Mouse (Mus musculus): Measurements from ENCODE around the gene Mrps5.

The Mrps5 gene

DNA sequence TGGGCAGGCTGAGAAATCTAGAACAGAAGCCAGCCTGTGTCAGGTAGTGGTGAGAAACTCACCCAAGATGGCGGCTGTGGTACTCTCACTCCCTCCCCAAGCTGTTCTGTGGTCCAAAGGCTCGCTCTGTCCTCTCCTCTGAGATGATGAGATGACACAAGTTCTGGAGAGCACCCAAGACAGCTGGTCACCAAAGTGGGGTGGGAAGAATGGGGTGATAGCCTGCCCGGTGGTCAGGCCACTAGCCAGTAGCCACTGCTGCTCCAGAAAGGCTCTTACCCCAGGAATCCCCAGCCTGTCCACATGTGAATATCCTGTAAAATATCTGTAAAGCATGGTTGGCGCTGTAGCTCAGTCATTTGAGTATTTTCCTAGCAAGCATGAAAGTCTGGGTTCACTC lies 25.3 kb downstream of the Mrps5 start:
- DNase-seq (ENCODE audit: inconsistent age in 2 of 2, low spot score in 1 of 2): no peak

DNA sequence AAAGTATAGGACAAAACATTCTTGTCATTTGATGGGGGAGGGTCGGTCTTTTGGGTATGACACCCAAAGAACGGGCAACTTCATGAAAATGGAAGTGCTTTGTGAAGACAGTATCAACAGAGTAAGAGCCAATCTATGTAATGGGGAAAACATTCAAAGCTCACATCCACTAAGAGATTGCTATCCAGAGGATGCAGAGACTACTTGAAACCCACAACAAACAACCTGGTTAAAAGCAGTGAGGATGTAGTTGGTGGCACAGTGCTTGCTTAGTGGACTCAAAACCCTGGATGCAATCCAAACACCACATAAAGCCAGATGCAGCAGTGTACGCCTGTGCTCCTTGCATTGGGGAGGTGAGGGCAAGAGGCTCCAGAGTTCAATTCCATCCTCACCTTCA lies 32.3 kb downstream of the Mrps5 start:
- DNase-seq (ENCODE audit: inconsistent age in 2 of 2, low spot score in 1 of 2): no peak

DNA sequence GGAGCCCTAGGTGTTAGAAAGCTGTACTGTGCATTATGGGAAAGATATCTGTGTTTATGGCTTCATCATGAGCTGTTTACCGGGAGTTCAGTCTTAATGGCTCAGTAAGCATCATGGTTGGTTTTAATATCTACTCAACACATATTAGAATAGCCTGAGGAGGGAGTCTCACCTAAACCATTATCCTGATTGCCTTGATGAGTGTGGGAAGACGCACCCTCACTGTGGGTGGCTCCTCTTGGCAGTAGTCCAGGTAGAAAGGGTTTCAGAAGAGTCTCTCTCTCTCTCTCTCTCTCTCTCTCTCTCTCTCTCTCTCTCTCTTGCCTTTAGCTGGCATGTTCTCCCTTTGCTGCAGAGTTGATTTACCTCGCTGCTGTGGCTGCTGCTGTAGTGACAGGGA lies 35.0 kb downstream of the Mrps5 start:
- no peak for DNase-seq (ENCODE audit: inconsistent age in 2 of 2, low spot score in 1 of 2)

DNA sequence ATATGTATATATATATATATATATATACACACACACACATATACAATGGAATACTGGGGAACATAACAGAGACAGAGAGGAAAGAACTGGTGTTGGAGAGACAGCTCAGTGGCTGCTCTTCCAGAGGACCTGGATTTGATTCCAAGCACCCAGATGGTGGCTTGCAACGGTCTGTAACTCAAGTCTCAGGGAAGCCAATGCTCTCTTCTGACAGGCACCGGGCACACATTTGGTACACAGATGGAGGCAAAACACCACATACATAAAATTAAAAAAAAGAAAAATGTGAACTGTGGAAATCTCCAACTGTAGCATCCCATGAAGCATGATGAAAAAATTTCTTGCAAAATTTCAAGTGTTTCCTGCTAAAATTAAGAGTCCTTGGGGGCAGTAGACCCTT lies 37.8 kb downstream of the Mrps5 start:
- no peak for DNase-seq (ENCODE audit: inconsistent age in 2 of 2, low spot score in 1 of 2)

DNA sequence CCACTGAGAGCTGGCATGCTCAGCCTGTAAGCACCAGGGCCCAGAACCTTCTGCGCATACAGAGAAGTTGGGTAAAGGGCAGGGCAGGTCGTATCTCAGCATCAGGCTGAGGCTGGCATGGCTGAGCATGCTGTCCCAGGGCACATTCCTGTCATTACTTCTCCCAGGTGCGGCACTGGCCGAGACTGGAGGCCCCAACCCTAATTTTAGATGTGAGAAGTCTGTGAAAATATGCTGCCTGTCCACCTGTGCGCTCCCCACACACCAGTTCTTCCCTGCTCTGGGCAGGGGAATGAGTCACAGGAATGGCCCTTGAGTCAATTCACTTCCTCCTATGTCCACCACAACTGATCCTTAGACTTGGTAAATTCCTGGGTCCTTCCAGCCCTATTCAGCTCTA lies 38.6 kb downstream of the Mrps5 start:
- DNase-seq (ENCODE audit: inconsistent age in 2 of 2, low spot score in 1 of 2): no peak

DNA sequence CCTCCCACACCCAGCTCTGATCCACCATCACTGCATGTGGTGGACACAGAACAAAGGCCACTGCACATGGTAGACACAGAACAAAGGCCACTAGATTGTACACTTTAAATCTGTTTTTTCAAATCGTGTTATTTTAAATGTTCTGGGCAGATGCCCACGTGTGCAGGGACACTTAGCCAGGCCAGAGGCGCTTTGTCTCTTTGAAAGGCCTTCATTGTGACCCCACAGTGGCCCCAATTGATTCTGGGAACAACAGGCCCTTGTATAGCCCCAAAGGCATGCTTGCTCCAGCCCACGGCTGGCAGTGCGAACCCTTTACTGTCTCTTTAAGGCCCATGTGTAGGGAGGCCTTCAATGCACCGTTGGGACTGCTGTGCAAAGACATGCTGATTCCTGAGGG lies 40.3 kb downstream of the Mrps5 start:
- no peak for DNase-seq (ENCODE audit: inconsistent age in 2 of 2, low spot score in 1 of 2)

DNA sequence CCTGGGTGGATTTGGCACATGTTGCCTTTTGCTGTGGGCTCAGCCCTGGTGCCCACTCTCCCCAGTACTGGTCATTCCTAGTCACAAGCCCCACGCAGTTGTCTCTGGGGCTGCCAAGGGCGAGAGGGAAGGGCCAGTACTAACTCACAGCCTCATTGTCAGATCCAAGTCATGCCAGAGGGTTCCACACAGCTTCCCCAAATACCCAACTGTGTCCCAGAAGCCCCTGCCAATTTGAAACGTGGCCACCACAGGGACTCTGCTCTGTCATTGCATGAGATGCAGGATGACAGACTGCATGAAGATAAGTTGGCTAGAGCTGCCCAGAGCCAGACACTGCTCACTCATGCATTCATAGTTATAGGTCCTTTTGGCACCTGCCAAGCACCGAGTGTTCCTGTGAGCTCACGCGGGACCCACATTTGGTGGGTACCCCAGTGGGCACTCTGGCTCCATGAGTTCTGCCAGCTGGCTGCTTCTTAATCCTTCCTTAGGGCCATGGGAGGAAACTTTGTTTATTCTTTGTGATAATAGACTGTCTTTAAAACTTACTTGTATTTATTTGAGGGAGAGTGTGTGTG lies 41.1 kb downstream of the Mrps5 start:
- no peak for DNase-seq (ENCODE audit: inconsistent age in 2 of 2, low spot score in 1 of 2)

DNA sequence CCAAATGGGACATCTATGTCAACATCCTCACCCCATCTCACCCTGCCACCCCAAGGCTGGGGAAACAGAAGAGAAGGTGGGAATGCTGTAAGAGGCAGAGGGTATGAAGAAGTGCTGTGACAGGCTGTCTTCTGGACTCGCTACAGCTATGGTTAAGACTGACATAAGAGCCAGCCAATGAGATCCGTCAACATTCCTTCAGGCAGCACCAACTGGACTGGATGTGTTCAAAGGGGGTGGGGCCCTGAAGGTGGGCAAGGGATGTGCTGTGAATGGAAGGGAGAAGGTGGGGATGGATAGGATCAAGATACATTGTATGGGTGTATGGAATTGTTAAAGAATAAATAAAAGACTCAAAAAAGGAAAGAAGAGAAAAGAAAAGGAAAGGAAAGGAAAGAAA lies 45.6 kb downstream of the Mrps5 start:
- DNase-seq (ENCODE audit: inconsistent age in 2 of 2, low spot score in 1 of 2): no peak

DNA sequence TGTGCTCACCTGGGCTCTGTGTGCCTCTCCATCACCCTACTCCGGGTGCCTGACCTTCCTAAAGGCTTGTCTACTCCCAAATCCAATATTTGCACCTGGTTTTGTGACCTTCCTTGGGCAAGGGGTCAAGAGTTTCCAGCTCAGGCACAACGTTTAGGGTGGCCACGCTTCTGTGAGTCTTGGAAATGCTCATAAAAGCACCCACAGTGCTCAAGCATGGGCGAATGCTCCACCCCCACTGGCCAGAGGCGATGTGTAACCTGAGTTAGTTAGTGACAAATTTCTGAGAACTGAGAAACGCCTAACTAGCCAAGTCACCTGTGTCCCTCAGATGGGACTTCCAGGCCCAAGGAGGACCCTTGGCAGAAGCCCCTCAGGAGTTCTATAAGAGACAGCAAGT lies 48.6 kb downstream of the Mrps5 start:
- no peak for DNase-seq (ENCODE audit: inconsistent age in 2 of 2, low spot score in 1 of 2)

DNA sequence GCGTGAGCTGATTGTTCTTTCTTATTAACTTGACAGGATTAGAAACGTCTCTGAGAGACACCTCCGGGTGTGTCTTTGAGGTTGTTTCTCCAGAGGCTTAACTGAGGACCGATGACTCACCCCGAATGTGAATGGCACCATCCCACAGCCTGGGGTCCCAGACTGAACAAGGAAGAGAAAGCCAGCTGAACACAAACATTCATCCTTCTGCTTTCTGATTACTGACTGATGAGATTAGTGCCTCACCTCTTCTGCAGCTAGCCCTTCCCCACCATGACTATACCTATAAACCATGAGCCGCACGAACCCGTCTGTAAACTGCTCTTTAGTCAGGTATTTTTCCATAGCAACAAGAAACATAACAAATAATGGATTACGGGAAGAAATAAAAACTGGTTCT lies 52.0 kb downstream of the Mrps5 start:
- no peak for DNase-seq (ENCODE audit: inconsistent age in 2 of 2, low spot score in 1 of 2)

DNA sequence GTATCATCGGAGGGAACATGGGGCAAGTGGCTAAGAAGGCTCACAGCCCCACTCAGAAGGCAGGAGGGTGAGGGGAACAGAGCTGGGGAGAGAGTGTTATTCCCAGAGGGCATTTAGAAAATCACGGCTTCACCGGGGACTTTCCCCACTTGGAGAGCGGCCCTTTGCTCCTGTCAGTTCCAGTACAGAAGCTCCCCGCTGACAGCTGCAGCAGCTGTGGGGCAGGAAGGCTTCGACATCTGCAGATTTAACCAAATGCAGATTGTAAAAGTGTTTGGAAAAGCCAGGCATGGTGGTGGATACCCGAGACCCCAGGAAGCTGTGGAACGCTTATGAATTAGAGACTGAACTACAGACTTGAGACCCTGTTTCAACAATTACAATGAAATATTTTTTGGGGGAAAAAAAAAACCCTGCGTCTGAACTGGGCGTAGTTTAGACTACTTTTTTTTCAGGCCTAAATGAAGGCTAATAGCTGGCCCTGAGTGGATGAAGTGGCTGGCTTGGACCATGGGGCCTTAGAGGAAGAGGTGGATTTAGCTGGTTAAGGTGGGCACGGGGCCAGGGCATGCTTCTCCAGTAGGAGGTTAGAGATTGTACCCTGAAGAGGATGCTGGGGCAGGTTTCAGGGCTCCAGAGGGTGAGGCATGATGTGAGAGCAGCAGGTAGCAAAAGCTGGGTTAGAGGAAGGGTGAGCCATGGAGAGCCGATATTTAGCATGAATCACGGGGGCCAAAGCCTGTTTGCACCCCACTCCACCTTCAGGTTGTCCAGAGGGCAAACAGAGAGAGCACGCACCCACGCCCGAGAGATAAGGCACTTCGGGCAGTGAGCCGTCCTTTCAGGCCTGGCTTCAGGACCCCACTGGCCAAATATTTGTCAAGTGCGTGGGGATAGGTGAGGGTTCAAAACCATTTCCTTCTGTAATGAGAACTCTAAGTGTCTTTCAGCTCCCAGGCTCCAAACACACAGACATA lies 57.0 kb downstream of the Mrps5 start:
- DNase-seq (ENCODE audit: inconsistent age in 2 of 2, low spot score in 1 of 2): no peak

DNA sequence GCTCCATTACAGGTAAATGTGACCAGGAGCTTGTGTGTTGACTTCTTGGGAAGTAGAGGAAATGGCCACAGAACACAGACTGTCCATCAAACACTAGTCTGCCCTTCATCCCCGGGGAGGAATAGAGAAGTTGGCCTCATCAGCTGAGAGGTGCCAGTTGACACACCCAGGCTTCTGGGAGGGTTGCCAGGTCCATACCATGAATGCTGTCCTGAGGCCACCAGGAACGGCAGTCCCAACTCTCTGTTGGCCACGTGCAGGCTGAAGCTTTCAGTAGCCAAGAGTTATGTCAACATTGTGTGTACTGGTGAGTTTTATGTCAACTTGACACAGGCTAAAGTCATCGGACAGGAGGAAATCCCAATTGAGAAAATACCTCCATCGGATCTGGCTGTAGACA lies 59.9 kb downstream of the Mrps5 start:
- DNase-seq (ENCODE audit: inconsistent age in 2 of 2, low spot score in 1 of 2): no peak

DNA sequence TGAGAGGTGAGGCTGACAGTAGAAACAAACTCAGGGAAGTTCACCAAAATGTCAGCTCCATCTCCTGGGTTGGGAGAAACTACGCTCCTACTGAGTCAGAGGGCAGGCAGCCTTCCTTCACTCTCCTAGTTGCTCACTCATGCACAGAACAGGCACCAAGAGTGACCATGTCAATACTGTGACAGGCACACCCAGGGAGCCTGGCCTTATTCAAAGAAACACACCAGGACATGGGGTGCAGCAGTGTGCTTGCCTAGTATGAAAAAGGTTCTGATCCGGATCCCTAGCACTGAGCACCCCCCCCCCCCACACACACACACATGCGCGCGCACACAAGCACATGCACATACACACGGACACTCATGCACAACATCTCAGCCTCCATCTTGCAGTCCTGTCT lies 61.1 kb downstream of the Mrps5 start:
- no peak for DNase-seq (ENCODE audit: inconsistent age in 2 of 2, low spot score in 1 of 2)

DNA sequence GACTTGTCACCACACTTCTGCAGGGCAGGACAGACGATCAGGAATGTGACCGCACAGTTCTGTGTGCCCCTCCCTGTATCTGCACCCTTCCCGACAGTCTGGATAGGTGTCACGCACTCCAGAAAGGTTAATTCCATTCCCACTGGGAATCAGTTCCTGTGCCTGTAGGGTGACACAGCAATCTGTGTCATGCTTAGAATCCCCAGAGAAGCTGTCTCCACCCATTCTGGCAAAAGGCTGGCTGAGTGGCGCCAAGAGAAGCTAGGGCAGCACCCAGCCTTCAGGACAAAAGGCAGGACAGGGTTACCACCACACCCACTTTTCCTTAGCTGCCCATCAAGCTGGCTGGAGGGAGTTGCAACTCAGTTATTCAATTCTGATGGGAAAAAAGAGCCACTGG lies 62.9 kb downstream of the Mrps5 start:
- DNase-seq (ENCODE audit: inconsistent age in 2 of 2, low spot score in 1 of 2): peak; percentile 15 to 53

DNA sequence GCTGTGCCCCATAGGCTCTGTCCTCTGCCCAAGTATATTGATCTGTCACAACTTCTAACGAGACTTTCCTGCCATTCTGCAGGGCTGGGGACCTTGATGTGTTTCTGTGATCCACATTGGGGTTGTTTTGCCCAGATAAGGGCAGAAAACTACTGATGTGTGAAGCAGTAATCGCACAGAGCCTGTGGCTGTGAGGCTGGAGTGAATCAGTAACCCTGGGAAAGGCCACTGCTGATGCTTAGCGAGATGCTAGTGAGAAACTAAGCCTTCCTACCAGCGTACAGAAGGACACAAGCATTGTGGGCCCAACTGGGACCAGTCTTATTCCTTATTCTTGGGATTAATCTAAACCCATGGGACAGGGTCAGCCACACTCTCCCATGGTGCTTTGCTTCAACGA lies 64.6 kb downstream of the Mrps5 start:
- DNase-seq (ENCODE audit: inconsistent age in 2 of 2, low spot score in 1 of 2): no peak

DNA sequence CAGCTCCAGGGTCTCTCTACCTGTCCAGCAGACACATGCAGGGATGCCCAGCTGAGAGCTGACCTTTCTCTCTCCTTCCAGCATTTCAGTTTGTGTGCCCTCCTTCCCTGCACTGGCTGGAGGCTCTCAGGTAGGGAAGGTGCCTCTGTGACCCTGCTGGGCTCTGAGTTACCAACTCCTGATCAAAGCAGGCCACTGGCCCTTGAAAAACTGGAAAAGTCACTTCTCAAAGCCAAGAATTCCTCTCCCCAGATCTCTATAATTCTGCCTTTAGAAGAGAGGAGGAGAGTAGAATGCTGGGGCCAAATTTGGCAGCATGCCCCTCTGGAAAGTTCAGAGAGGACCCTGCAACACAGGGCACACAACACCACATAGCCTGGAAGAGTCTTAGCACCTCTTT lies 65.3 kb downstream of the Mrps5 start:
- DNase-seq (ENCODE audit: inconsistent age in 2 of 2, low spot score in 1 of 2): no peak

DNA sequence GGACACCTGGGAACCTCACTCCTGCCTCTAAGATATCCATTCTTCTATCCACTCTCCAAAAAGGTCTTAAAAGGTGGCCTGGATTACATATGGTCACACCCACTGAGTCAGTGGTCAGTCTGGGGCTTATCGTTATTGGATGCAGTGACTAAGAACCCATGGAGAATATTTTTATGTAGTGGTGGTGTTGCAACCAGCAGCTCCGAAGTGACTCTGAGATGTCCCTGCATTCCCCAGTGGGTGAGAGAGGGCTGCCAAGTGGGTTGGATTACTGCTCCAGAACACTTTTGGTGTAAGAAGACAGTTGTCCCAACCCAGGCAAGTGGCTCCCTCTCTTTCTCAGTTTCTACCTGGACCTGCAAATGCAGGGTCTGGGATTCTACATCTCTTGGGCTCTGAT lies 65.8 kb downstream of the Mrps5 start:
- DNase-seq (ENCODE audit: inconsistent age in 2 of 2, low spot score in 1 of 2): no peak

DNA sequence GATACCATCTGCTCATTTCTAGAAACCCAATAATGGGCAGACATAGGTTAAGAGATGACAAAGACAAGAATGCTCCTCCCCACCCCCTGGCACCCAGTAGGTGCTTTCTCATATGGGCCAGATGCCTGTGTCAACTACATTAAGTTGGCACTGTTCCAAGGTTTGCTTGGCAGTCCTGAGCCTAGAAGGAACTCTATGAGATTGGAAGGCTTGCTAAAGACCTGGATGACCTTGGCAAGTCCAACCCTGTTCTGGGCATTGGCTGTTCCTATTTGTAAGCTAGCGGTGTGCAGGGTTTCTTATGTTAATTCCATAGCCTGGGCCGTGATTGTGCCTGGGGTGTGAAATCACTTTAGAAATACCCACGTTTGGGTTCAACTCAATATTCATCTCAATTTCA lies 67.8 kb downstream of the Mrps5 start:
- DNase-seq (ENCODE audit: inconsistent age in 2 of 2, low spot score in 1 of 2): peak in 1 of 2 experiments; percentile 26

DNA sequence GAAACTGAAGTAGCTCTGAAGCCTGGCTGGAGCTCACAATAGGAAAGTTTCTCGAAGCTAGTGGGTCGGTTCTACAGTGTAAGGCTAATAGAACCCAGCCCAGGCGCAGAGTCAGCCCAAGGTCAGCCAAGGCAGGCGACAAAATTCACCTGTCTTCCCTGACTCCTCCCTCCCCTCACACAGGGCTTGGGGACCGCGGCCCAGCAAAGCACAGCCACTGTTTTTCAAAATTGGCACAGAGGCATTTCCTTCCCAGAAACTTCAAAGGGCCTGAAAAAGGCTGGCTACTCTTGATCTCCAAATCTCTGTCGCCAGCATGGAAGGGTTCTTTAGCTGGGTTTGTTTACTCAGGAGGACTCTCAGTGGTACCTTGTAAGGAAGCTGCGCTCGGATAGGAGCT lies 68.4 kb downstream of the Mrps5 start:
- peak; percentile 20 to 66 for DNase-seq (ENCODE audit: inconsistent age in 2 of 2, low spot score in 1 of 2)

DNA sequence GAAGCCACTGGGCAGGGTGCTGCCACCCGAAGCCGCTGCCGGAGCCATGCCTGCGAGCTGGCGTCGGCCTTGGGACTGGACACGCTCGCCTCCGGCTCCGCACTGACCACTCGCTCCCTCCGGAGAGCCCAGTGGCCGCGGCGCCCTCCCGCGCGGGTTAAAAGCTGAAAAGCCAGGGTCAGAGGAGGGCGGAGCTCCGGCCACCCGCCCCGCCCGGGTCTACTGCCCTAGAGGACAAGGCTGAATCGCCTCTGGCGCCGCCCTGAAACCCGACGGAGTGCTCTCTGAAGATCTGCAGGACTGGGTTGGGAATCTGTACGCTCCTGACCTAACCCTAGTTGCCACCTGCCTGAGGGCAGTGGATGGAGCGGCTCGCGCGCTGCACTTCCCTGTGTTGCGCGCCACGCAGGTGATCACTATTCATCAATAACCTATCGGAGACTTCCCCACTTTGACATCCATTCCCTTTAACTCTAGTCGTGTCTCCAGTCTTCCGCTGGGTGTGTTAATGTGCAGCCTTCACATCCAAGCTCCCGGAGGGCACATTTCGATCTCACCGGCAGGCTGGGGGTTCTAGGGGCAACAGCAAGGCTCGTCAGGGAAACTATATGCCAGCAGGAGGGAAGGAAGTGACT lies 69.2 kb downstream of the Mrps5 start, which contains the start of gene Mal:
Gene Mal, minus strand, starts transcription at position 610 of the 635 bp plus-strand sequence.
- peak; percentile 84 to 93 for DNase-seq (ENCODE audit: inconsistent age in 2 of 2, low spot score in 1 of 2)
